Mouse (Mus musculus): Measurements from ENCODE around the gene Epo. TPM values are rescaled to one million over a fixed set of nuclear protein-coding genes. Genes with fewer than 3 reads are reported as not detected.
A peak's percentile ranks its signal among the peaks of the same experiment; 100 is the strongest.

Epo gene
- total and polyA plus RNA-seq, 3 experiments = not detected

DNA sequence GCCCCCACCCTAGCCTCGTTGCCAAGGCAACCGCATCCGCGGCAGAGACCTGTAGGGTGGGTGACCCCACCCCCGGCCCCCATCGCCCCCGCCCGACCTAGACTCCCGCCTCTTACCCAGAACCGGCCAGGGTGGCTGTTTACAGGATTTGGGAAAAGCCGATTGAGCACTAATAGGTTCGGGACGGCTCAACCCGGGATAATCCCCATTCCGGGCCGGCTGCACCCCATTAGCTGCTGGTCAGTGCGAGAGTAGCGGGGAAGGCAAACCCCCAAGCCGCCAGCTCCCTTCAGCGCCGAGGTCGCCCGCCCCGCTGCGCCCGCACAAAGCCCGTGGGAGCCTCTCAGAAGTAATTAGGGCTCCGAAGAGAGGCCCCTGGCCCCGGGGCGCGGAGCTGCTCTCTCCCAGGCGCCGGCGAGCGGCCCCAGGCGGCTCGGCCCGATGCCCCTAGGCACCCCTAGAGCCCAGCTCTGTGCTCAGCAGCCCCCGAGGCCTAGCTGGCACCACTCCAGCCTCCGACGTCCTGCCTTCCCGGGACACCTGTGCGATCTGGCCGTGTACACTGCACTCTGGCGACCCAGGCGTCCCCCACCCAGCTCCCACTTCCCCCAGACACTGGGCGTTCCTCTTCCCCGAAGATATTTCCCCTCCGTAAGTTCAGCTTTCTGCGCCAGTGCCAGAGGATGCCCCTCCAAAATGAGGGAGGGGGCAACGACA, 1.5 kb downstream of the Epo start:
- H3K4me1 ChIP-seq (ENCODE audit: control insufficient read depth in 1 of 2, insufficient read depth in 2 of 2) = peaks cover 3 to 38% of the 10 kb centered on the region in 2 experiments; a peak in 3 of 4 replicates
- H3K9me3 ChIP-seq (replicated peaks; ENCODE audit: low read length) = no peaks in the 10 kb centered on the region
- peak overlapping the region; percentile 96 for H3K9ac ChIP-seq (ENCODE audit: insufficient read depth, low read depth)
- H3K36me3 ChIP-seq (replicated peaks in 1 of 2; ENCODE audit: control insufficient read depth in 1 of 2, insufficient read depth in 1 of 2, low read length in 1 of 2) = peaks cover 30 to 39% of the 10 kb centered on the region in 2 experiments
- peaks cover 1% of the 10 kb centered on the region for H3K27me3 ChIP-seq (replicated peaks)
- H3K27ac ChIP-seq (ENCODE audit: insufficient read depth, low read depth) = peak overlapping the region; percentile 44; the same call in 1 of the 2 replicates
- dilution Hi-C loops (cut with MboI; ENCODE audit: extremely low pct_ligation_motif_present, extremely low pct_unique_long_range_greater_than_20kb, low sequenced_read_pairs) (no loop called here), in situ Hi-C loops (cut with MboI; ENCODE audit: low pct_ligation_motif_present, low pct_unique_long_range_greater_than_20kb, low sequenced_read_pairs) (loop anchor here (5.0 kb wide), 1 partner anchor 36 kb away; the partner anchor contains the start of gene Tfr2)
- peak overlapping the region; percentile 79 to 93 (median 93) for H3K4me3 ChIP-seq (replicated peaks in 1 of 3; ENCODE audit: low read depth in 2 of 3, low read length in 2 of 3, poor library complexity in 1 of 3)
- peak overlapping the region; percentile 81 for H3K4me2 ChIP-seq (ENCODE audit: insufficient read depth, low read depth, poor library complexity, severe bottlenecking)
- DNase-seq (ENCODE audit: extremely low read depth) = peak; percentile 21
- H3K79me2 ChIP-seq (replicated peaks; ENCODE audit: control insufficient read depth, extremely low read depth, insufficient read depth, poor library complexity, severe bottlenecking) = peaks cover 29% of the 10 kb centered on the region
- TF ChIP-seq IRF4 (IDR thresholded peaks at IDR 0.05; ENCODE audit: low read depth, low read length) (peak; percentile 14; the same call in 1 of the 2 replicates), TCF12 (IDR thresholded peaks at IDR 0.05; ENCODE audit: low read depth, low read length) (0 out of 2 replicates have a peak, but pooled peaks have one; percentile 6), RAD21 (IDR thresholded peaks at IDR 0.05; ENCODE audit: low read depth, low read length) (no peak)

- Histone ChIP-seq H3K27ac (ENCODE audit: insufficient read depth, low read depth) (peak overlapping the region; percentile 71), H3K36me3 (replicated peaks in 1 of 2; ENCODE audit: control insufficient read depth in 1 of 2, insufficient read depth in 1 of 2, low read length in 1 of 2) (peaks cover 36 to 46% of the 10 kb centered on the region in 2 experiments), H3K4me3 (replicated peaks in 1 of 3; ENCODE audit: low read depth in 2 of 3, low read length in 2 of 3, poor library complexity in 1 of 3) (peak overlapping the region; percentile 79 to 93 (median 93)), H3K9ac (ENCODE audit: insufficient read depth, low read depth) (peak overlapping the region; percentile 96), H3K79me2 (replicated peaks; ENCODE audit: control insufficient read depth, extremely low read depth, insufficient read depth, poor library complexity, severe bottlenecking) (peaks cover 29% of the 10 kb centered on the region), H3K4me1 (ENCODE audit: control insufficient read depth in 1 of 2, insufficient read depth in 2 of 2) (peaks cover 3 to 44% of the 10 kb centered on the region in 2 experiments; a peak in 3 of 4 replicates), H3K27me3 (replicated peaks) (no peaks in the 10 kb centered on the region), H3K4me2 (ENCODE audit: insufficient read depth, low read depth, poor library complexity, severe bottlenecking) (peak overlapping the region; percentile 81), H3K9me3 (replicated peaks; ENCODE audit: low read length) (no peaks in the 10 kb centered on the region)
- dilution Hi-C loops (cut with MboI; ENCODE audit: extremely low pct_ligation_motif_present, extremely low pct_unique_long_range_greater_than_20kb, low sequenced_read_pairs) = no loop called here
- DNase-seq (ENCODE audit: extremely low read depth) = peak; percentile 78
- in situ Hi-C loops (cut with MboI; ENCODE audit: low pct_ligation_motif_present, low pct_unique_long_range_greater_than_20kb, low sequenced_read_pairs) = loop anchor here (5.0 kb wide), 1 partner anchor 36 kb away; the partner anchor contains the start of gene Tfr2
- TF ChIP-seq IRF4 (IDR thresholded peaks at IDR 0.05; ENCODE audit: low read depth, low read length) (peak; percentile 54), ELF1 (IDR thresholded peaks at IDR 0.05; ENCODE audit: low read depth, low read length) (peak; percentile 74), MAFK (IDR thresholded peaks at IDR 0.05; ENCODE audit: insufficient replicate concordance, low read length) (no peak), MAZ (IDR thresholded peaks at IDR 0.05; ENCODE audit: low read depth, low read length) (peak; percentile 91), JUND (conservative IDR thresholded peaks at IDR 0.05; ENCODE audit: low read depth, low read length) (no peak), MXI1 (IDR thresholded peaks at IDR 0.05; ENCODE audit: low read depth, low read length) (peak; percentile 83), UBTF (IDR thresholded peaks at IDR 0.05; ENCODE audit: low read depth, low read length) (0 out of 2 replicates have a peak, but pooled peaks have one; percentile 78), POLR2A (IDR thresholded peaks at IDR 0.05; ENCODE audit: low read depth, low read length) (peak; percentile 41; the same call in 1 of the 2 replicates), E2F4 (IDR thresholded peaks at IDR 0.05; ENCODE audit: insufficient replicate concordance, low read depth, low read length) (no peak), RCOR1 (conservative IDR thresholded peaks at IDR 0.05; ENCODE audit: low read depth, low read length) (no peak), TBP (conservative IDR thresholded peaks at IDR 0.05; ENCODE audit: low read depth, low read length) (0 out of 2 replicates have a peak, but pooled peaks have one; percentile 40), NELFE (IDR thresholded peaks at IDR 0.05; ENCODE audit: low read depth, low read length) (no peak; the same call in 1 of the 2 replicates), POLR2AphosphoS2 (IDR thresholded peaks at IDR 0.05; ENCODE audit: low read depth, low read length) (no peak), USF2 (conservative IDR thresholded peaks at IDR 0.05; ENCODE audit: low read depth, low read length) (no peak), RAD21 (IDR thresholded peaks at IDR 0.05; ENCODE audit: low read depth, low read length) (no peak), CTCF (conservative IDR thresholded peaks at IDR 0.05 in 1 of 2, IDR thresholded peaks at IDR 0.05 in 1 of 2; ENCODE audit: low read depth in 2 of 2, low read length in 2 of 2) (no peak)
These were observed 2.2 kb downstream of the Epo start for GRCm38 (mm10) chr5:137530588-137531413.
